Mouse (Mus musculus) common myeloid progenitor, adult 5-6 weeks (primary cell): ENCODE results near the gene Gipc2. TPM values are rescaled to one million over a fixed set of nuclear protein-coding genes. Genes with fewer than 3 reads are reported as not detected.

Experiments
- ATAC-seq: replicated peaks from 2 replicates; pipeline ENCODE4 v1.8.0; 2016; ENCODE audit warnings: low read depth, mild to moderate bottlenecking, moderate TSS enrichment, inconsistent platforms; ENCODE audit not compliant: poor library complexity, severe bottlenecking
- total RNA-seq: library from RNA; stranded (forward); fragments of 200-1000, 187-1606 nt; gene quantifications from 2 replicates; pipeline ENCODE4 v1.2.3, GENCODE M21; 2017

Gipc2 gene
- total RNA-seq, 1 experiment from 2014 or later, result 1.2 TPM

DNA sequence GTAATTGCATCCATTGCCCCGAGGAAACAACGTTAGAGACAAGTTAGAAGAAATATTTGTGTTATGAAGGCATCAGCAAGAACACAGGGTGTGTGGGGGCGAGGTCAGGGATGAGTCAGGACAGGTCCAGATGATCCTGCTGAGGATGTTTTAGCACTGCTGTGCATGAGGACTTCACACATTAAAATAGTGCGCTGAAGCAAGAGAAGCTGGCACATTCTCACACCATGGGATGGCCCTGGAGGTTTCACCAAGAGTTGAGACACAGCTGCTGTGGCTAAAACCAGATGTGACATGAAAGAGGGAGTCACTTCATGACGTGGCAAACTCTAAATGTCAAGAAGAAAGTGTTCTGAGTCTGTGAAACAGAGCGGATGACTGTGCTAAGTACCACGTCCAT, 38.9 kb downstream of the Gipc2 start:
- ATAC-seq, result no peak

DNA sequence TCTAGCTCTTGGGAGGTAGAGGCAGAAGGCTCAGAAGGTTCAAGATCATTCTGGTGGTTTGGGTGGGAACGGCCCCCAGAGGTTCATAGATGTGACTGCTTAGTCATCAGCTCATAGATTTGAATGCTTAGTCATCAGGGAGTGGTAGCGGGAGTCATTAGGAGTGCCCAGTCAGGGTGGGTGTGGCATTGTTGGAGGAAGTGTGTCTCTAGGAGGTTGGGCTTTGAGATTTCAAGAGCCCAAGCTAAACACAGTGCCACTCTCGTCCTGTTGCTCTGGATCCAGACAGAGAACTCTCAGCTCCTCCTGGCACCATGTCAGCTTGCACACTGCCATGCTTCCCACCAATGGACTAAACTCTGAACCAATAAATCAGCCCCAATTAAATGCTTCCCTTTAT, 43.3 kb downstream of the Gipc2 start:
- ATAC-seq, result peak; percentile 87

DNA sequence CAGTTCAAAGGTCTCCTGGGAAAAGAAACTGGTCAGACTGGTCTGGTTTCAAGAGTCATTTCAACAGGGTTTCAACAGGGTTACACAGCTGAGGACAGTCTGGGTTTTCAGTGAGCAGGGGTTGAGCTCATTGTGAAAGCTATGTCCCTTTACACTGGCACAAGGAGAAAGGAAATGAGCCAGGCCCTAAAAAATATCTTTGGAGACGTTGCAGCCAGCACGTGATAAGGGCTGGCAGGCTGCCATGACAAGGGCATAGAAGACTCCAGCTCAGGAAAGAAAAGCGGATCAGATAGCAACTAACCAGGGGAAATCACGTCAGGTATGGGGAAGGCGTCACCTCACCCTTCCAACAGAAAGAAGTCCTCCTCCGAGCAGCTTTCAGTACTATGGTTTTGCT, 43.9 kb downstream of the Gipc2 start:
- ATAC-seq, result peak; percentile 67

DNA sequence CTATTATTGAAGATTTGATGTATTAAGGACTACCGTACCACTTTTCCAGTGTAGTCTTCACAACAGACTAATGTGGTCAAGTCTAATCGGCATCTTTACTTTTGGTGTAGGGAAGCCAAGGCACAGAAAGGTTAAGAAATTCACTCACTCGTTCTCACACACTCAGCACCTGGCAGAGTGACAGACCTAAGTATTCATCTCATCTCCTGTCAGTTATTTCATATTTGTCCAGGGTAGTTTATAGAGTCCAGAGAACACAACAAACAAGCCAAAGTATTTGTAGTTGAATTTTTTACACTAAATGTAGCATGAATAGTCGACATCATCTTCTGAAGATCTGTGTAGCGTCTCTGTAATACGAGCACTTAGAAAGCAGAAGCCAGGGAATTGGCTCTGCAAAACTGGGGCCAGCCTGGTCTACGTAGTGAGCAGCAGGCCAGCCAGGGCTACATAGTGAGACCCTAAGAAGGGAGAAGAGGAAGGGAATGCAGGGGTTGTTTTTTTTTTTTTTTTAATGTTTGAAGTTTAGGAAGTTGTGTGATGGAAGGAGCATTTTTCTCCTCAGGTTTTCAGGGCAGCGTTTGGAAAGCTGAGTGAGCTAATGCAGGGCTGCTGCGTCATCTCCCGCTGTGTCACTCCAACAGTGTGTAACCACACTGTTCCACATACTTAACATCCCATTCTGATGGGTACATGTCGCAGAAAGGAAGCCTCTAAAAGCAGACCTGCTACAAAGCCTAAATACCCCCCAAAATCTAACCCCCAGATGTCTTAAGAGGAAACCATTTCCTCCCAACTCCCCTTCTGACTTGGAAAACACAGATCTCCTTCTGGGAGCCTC, 44.6 kb downstream of the Gipc2 start:
- peak; percentile 33 for ATAC-seq

DNA sequence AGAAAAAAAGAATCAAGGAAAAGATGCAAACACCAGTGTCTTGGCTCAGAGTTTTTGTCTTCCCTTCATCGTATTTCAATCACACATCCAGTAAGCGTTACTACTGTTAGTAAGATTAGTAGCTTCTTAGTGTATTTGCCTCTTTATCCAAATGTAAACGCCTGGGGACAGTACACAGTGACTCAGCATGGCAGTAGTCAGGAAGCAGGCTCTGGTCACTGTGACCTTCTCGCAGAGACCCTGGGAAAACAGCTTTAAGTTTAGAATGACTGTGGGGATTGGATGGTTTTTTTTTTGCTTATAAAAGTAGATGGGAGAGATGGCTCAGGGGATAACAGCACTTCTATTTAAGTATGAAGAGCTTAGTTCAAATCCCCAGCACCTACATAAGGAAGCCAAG, 46.0 kb downstream of the Gipc2 start:
- no peak for ATAC-seq

DNA sequence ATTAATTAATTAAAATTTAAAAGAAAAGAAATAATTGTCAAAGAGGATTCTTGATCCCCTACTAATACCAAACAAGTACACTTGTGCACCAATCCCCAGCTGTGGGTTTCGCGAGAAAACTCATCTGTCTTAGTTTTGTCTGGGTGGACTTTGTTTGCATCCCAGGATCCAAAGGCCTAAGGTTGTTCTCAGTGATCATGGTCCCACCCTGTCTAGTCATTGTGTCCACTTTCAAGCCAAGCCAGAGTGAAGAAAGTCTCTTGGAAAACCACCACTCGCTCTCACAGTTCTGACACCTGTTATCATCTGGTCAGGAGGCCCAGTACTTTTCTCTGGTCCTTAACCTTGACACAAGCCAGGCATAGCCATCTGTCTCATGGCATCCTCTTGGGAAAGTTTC, 48.1 kb downstream of the Gipc2 start:
- no peak for ATAC-seq

DNA sequence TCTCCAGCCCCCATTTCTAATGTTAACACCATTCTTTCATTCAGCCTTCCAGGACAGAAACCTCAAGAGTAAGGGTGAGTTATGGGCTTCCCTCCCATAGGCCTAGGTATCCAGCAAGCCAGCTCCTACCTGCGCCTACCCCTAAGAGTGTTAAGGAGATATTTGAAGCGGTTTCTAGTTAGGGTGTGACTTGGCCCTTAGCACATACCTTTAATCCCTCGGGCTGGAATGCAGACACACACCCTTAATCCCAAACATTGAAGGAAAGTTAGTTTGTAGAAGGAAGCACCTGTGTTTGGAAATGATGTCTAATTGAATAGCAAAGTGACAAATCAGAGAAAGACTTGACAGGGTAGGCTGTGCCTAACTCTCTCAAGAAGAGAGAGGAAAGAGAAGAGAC, 49.9 kb downstream of the Gipc2 start:
- ATAC-seq, result no peak

DNA sequence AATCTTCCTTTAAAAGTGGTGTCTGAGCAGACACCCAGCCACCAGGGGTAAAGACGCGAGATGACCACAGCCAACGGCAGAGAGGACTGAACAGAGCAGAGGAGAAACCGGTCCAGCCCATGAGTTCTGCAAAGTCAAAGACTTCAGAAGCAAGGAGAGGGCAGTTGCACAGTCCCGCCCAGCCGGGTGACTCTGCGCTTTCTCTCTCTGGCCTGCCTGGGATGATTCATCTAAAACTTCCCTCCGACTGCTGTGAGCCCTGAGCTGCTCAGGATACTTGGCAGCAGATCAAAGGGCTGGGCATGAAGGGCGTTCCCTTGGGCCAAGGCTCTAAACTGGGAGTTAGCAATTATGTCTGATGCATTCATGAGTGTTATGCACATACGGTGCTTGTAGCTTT, 51.2 kb downstream of the Gipc2 start:
- peak; percentile 91 for ATAC-seq

DNA sequence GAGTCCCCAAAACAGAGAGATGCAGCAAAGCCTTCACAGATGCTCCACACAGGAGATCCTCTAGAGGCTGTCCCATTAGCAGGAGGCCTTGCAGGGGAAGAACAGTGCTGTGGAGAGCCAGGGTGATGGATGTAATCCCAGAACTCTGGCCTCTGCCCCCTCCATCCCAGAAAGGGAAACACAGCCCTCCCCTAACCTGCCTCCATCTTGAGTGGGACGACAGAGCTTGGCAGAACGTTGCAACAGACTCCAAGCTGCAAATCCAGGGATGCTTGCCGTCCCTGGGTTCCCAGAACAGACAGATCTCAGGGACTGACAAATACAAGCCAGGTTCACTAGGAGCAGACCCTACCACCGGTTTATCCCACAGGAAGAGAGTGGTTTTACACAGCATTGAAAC, 51.8 kb downstream of the Gipc2 start:
- ATAC-seq, result no peak

DNA sequence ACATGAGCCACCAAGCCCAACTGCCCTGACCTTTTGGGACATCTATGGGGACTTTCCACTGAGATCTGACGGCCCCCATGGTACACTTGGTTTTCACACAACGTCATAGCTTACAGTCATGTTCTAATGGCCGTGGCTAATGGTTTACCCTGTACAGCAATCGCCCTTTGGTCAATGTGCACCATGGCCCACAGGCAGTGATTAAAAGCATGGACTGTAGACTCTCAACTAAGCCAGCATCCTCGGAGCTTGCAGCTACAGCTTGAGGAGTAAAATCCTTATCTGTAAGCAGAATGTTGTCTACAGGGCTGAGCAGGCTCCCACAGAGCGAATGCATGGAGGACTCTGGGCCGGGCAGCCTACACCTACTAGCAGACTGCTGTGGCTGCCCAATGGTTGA, 52.5 kb downstream of the Gipc2 start:
- ATAC-seq, result no peak

DNA sequence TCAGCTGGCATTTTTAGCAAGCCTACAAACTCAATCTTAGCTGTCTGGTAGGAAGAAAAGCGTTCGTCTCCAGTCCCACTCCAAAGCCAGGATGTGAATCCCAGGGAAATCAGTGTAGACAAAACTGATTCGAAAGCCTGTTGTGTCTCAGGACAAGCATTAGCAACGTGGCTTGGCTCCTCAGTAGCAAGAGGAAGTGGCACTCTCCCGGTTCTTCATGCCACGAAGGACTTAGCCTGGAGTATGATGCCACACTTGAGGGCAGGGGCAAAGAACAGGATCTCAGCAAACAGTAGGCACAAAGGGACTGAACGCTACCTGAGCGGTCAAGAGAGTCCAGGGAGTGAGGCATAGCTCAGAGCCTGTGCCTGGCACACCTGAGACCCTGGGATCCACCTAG, 53.4 kb downstream of the Gipc2 start:
- ATAC-seq, result no peak

DNA sequence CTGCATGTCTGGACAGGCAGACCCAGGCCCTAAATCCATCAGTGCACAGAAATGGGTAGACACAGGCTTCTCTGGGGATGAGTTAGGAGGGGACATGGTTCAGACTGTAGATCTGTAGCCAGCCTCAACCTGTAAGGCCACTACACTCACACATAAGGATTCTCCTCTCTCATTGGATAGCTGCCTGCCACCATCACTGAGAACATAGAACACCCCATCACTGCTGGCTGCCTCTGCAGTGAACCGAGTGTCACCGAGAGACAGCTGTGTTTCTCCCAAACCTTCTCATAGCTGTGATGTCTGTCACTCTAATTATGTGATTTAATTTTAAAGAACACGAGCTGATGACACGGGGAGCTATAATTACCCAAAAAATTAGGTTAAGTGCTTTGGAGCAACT, 54.5 kb downstream of the Gipc2 start:
- no peak for ATAC-seq

DNA sequence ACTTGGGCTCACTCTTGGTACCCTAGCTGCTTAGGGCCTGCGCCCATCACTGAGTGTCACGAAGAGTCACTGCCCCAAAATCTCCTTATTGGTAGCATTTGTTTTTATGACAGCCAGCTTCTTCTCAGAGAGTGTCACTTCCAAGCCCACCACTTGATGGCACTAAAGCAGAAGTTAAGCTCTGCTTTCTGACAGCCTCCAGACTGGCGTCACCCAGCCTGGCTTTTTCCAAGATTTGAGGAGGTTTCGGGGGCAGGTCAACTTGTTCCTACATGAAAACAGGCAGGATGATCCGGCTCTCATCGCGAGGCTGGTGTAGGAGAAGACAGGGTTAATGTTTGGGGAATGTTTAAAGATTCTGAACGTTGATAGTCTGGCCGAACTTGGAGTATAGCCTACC, 54.9 kb downstream of the Gipc2 start:
- peak; percentile 48 for ATAC-seq

DNA sequence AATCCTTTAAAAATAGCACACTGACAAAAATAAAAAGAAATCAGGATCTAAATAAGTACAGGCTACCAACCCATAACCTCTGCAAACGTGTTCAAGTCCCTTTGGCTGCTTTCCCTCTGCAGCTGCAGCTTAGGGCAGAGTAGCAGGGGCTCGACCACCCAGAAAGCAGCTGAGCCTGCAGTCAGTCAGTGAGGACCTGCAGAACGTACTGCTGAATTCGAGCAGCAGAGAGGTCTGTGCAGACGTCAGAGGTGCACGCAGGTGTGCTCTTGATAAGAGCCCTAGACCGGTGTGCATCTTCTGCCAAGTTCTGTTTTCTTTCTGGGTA, 56.8 kb downstream of the Gipc2 start:
- no peak for ATAC-seq

DNA sequence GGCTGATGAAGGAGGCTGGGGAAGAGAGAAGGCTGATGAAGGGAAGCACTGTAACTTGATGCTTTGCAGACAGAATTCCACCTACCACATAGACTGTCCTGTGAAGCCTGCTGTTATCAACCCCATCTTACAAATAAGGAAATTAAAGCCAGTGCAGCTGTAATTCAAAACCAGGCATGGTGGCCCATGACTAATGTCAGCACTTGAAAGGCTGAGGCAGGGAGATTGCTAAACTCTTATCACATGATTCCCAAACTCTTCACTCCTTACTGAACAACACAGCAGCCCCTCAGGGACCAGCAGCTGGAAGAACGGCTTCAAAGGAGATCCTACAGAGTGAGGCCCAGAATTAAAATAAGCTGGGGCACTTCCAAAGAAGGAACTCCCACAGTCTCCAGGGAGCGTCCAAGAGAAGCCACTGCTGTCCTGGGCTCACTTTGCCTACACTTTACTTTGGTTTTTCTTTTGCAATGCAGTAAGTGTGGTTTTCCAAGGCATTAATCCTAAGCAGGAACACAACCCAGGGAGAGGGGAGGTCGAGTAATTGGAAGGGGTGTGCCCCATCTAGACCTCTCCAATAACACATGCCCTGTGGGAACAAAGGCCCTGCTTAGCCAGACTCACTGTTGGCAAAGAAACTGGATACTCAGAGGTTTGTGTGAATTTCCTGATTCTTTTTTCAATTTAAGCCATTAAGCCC, 57.3 kb downstream of the Gipc2 start:
- ATAC-seq, result no peak

DNA sequence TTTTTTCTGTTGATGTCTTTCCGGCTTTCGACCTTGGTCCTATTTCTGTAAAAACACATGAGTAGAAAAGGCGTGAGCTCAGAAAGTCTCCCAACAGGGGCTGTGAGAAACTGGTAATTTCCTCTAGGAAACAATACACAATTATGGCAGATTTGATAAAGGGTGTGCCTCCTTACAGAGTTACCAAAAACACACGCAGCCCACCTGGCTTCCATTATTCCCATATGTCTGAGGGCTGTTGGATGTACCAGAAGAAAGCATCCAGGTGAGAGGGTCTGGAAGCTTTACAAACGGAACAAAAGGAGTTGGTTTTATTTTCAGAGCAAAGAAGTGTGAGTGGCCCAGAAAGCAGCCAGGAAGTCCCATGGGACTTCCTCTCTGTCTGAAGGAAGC, 58.0 kb downstream of the Gipc2 start:
- no peak for ATAC-seq

DNA sequence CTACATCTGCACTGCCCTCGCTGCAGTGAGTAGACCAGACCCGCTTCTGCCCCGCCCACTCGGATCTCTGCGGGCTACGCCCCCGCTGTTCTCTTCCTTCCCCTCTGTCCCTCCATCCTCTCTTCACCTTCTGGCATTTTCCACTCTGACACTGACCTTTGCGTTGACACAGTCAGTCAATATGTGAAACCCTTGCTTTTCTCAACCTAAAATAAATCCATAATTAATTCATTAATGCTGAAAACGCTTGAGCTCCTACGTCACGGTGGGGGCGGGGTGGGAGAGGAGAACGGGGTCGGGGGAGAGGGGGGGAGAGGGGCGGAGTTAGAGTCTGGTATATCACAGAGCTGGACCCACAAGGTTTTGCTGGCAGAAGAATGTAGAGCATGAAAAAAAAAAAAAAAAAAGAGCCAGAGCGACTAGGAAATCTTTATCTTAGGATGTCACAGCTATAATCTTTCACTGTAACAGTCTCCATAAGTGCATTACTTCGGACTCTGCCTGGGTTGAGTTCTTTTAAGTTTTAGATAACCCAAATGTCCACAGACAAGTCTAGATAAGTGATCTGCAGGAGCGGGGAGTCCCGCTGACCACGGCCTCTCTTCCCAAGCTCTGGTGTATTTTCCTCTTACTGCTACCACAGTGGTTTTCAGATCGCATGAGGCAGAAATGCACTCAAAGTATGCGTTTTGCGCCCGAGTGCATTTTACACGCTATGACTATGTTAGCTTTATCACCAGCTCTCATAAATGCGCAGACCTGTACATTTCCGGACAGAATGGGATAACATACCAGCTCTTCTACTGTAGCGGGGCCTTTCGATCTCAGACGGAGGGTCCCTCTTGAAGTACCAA, 58.7 kb downstream of the Gipc2 start:
- ATAC-seq, result peak; percentile 52

DNA sequence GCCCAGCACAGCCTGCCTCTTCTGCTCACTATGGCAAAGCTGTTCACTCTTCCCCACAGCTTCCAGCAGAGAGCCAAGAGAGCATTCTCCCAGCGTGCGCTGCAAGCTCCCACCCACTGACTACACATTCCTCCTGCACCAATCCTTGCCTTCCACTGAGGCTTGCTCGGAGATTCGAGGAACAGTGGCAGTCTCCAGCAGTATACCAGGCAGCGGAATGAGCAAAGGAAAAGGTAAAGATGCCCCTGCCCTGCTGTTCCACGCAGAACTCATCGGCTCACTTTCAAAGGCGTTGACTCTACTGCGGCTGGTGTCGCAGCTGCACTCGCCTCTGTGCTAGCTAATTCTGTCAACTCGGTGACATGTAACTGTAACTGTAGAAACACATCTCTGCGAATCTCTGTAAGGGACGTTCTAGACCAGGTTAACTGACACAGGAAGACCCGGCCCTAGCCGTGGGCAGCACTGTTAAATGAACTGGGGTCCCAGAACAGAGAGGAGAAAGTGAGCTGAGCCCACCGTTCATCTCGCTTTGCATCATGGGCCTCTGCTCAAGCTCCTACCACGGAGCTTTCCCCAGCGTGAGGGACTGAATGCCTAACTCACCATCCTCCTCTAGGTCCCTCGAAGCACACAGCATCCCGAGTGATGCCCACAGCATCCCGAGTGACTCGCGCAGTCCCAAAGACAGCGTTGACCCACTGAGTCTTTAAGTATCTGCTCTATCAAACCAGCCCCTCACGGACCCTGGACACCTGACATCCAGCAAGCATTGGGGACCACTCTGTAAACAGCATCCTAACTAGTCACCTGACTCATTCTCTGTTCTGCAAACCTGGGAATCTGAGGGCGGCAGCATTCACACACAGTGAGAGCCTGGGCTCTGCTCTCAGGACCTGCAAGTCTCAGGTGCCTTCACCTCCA, 59.5 kb downstream of the Gipc2 start:
- 0 out of 2 replicates have a peak, but pooled peaks have one; percentile 1 for ATAC-seq

DNA sequence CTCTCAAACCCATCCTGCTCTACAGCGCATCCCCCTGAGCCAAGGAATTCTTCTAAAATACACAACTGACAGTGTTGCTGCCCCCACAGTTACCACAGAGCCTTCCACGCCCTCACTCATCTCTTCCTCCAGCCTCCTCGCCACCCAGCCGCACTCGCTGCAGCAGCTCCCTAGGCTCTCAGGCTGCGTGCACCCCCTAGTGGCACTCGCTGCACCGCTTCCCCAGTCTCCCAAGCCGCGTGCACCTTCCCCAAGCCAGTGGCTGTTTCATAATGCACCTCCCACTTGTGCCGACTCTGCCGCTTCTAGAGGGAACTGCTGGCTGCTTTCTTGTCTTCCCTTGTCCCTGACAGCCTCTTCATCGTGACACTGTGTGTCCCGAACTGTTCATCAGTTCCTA, 60.7 kb downstream of the Gipc2 start:
- peak; percentile 87 for ATAC-seq

DNA sequence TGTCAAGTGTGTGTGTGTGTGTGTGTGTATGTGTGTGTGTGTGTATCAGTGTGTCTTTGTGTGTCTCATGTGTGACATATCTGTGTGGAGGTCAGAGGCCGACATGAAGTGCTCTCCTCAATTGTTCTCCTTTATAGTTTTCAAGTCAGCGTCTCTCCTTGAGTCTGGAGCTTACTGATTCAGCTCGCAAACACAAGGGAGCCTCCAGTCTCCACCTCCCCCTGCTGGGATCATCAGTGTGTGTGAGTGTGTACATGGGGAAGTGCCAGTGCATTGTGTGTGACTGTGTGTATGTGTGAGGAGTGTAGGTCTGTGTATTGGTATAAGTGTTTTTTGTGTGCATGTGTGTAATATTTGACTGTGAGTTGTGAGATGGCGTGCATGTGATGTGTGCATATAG, 62.6 kb downstream of the Gipc2 start:
- ATAC-seq, result no peak
